Mouse (Mus musculus): ENCODE measurements at regions not wholly inside any gene's neighbourhood (a gene's known extent, or its start where the extent isn't known, plus 50 kb on each side); places are given as distances from the start of the nearest gene placed in this dataset.
"Not testable (repeated sequence)": the region's sequence is repeated elsewhere in the genome, so short reads cannot be mapped to it uniquely, and the experiment has no call there.

GRCm38 (mm10) chr16:8914183-8914582 is 84.3 kb downstream of the 1810013L24Rik start:
- H3K4me2 ChIP-seq (ENCODE audit: insufficient read depth, low read depth, poor library complexity, severe bottlenecking); dilution Hi-C loops (cut with MboI; ENCODE audit: extremely low pct_ligation_motif_present, extremely low pct_unique_long_range_greater_than_20kb, low sequenced_read_pairs); in situ Hi-C loops (cut with MboI; ENCODE audit: low pct_ligation_motif_present, low pct_unique_long_range_greater_than_20kb, low sequenced_read_pairs); H3K36me3 ChIP-seq (replicated peaks in 1 of 2; ENCODE audit: control insufficient read depth in 1 of 2, insufficient read depth in 1 of 2, low read length in 1 of 2); H3K9ac ChIP-seq (ENCODE audit: insufficient read depth, low read depth); DNase-seq (ENCODE audit: extremely low read depth); H3K27ac ChIP-seq (ENCODE audit: insufficient read depth, low read depth); H3K9me3 ChIP-seq (replicated peaks; ENCODE audit: low read length); H3K4me1 ChIP-seq (ENCODE audit: control insufficient read depth in 1 of 2, insufficient read depth in 2 of 2); H3K4me3 ChIP-seq (replicated peaks in 1 of 3; ENCODE audit: low read depth in 2 of 3, low read length in 2 of 3, poor library complexity in 1 of 3); H3K79me2 ChIP-seq (replicated peaks; ENCODE audit: control insufficient read depth, extremely low read depth, insufficient read depth, poor library complexity, severe bottlenecking): not testable (repeated sequence)
- peaks cover 54% of the 10 kb centered on the region for H3K27me3 ChIP-seq (replicated peaks)

GRCm38 (mm10) chr16:8916091-8916490 is 86.2 kb downstream of the 1810013L24Rik start:
- H3K4me1 ChIP-seq (ENCODE audit: control insufficient read depth in 1 of 2, insufficient read depth in 2 of 2), result peaks cover 0 to 3% of the 10 kb centered on the region in 2 experiments; a peak in 1 of 4 replicates
- H3K4me2 ChIP-seq (ENCODE audit: insufficient read depth, low read depth, poor library complexity, severe bottlenecking), result no peak overlapping the region
- in situ Hi-C loops (cut with MboI; ENCODE audit: low pct_ligation_motif_present, low pct_unique_long_range_greater_than_20kb, low sequenced_read_pairs), result no loop called here
- TF ChIP-seq MEF2A (IDR thresholded peaks at IDR 0.05; ENCODE audit: borderline replicate concordance, low read depth, low read length), result no peak
- TF ChIP-seq NELFE (IDR thresholded peaks at IDR 0.05; ENCODE audit: low read depth, low read length), result no peak
- TF ChIP-seq NRF1 (IDR thresholded peaks at IDR 0.05; ENCODE audit: low read depth, low read length), result no peak
- no peak for TF ChIP-seq RAD21 (IDR thresholded peaks at IDR 0.05; ENCODE audit: low read depth, low read length)
- no peak for TF ChIP-seq EP300 (IDR thresholded peaks at IDR 0.05; ENCODE audit: low read length)
- TF ChIP-seq USF1 (IDR thresholded peaks at IDR 0.05; ENCODE audit: low read depth, low read length), result no peak
- no peak for TF ChIP-seq MAX (IDR thresholded peaks at IDR 0.05; ENCODE audit: low read length)
- no peak for TF ChIP-seq SMC3 (IDR thresholded peaks at IDR 0.05; ENCODE audit: low read depth, low read length)
- TF ChIP-seq UBTF (IDR thresholded peaks at IDR 0.05; ENCODE audit: low read depth, low read length), result no peak
- no peak for TF ChIP-seq GABPA (IDR thresholded peaks at IDR 0.05; ENCODE audit: insufficient replicate concordance, low read depth, low read length)
- TF ChIP-seq ZMIZ1 (IDR thresholded peaks at IDR 0.05; ENCODE audit: low read depth, low read length), result no peak
- TF ChIP-seq ZNF384 (IDR thresholded peaks at IDR 0.05; ENCODE audit: low read depth, low read length), result no peak
- TF ChIP-seq E2F4 (IDR thresholded peaks at IDR 0.05; ENCODE audit: insufficient replicate concordance, low read depth, low read length), result no peak
- no peaks in the 10 kb centered on the region for H3K79me2 ChIP-seq (replicated peaks; ENCODE audit: control insufficient read depth, extremely low read depth, insufficient read depth, poor library complexity, severe bottlenecking)
- dilution Hi-C loops (cut with MboI; ENCODE audit: extremely low pct_ligation_motif_present, extremely low pct_unique_long_range_greater_than_20kb, low sequenced_read_pairs), result no loop called here
- no peaks in the 10 kb centered on the region for H3K9me3 ChIP-seq (replicated peaks; ENCODE audit: low read length)
- peaks cover 40% of the 10 kb centered on the region for H3K27me3 ChIP-seq (replicated peaks)
- no peak overlapping the region for H3K4me3 ChIP-seq (replicated peaks in 1 of 3; ENCODE audit: low read depth in 2 of 3, low read length in 2 of 3, poor library complexity in 1 of 3)
- no peak for DNase-seq (ENCODE audit: extremely low read depth)
- H3K36me3 ChIP-seq (replicated peaks in 1 of 2; ENCODE audit: control insufficient read depth in 1 of 2, insufficient read depth in 1 of 2, low read length in 1 of 2), result no peaks in the 10 kb centered on the region
- no peak overlapping the region for H3K27ac ChIP-seq (ENCODE audit: insufficient read depth, low read depth)
- no peak overlapping the region for H3K9ac ChIP-seq (ENCODE audit: insufficient read depth, low read depth)

All from CH12.LX (cell line).